Mouse (Mus musculus) retina, postnatal 7 days (tissue): ENCODE results near the gene Vmn1r78.
"Not testable (repeated sequence)": the region's sequence is repeated elsewhere in the genome, so short reads cannot be mapped to it uniquely, and the experiment has no call there.

Experiments used
- DNase-seq: peaks from one replicate; pipeline ENCODE4 v3.0.0-alpha.2; 2012; ENCODE audit warnings: low read depth, low spot score

Gene Vmn1r78

DNA sequence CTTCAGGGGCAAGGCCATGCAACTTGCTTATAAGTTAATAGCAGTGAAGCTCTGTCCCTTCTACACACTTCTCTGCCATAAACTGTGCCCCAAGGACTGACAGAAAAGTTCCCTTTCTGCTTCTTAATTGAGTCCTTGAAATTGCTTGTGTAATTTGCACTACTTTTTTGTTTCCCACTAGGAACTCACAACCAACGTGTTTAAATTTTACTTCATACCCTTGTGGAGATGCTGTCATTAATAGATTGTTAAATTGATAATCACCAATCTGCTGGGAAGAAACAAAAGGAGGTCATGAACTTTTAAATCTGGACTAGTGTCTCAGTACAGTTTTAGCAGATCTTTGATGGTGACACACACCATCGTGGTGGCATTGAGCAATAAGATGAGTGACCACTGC lies at the start of gene Vmn1r78:
Vmn1r78 (plus strand) TSS at position 301 of the 400 bp plus-strand sequence.
- no peak for DNase-seq

DNA sequence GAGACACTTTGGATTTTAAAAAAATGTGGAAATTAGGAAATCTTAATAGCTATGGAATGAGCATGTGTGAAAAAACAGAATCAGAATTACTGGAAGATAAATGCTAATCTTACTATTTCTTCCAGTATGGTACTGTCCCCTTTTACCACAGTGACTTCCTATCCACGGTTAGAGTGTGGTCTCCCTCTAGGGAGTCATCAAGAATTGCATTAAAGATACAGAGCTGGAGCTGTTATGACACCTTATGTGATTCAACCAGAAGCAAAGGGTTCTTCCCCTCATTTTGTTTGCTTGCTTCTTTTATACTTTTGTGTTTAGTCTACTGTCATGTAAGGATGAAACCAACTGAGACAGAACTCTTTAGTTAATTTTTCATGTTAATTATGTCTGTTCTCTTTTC lies 6.4 kb downstream of the Vmn1r78 start:
- not testable (repeated sequence) for DNase-seq

DNA sequence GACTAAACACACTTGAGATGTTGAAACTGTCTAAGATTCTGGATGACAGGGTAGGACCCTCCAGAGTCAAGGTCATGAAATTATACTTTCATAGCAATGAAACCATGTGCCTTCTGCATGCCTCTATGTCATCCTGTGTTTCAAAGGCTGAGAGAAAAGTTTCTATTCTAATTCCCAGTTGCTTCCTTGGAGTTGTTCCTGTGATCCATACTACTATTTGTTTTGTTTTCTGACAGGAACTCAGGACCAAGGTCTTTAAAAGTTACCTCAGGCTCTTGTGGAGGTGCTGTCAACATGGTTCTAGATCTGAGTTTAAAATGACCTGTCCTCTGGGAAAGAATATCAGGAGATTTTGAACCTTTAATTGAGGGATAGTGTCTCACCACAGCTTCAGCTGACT lies 20.9 kb downstream of the Vmn1r78 start, which contains the start of gene Vmn1r79:
Vmn1r79 (plus strand) TSS at position 301 of the 400 bp plus-strand sequence.
- not testable (repeated sequence) for DNase-seq

DNA sequence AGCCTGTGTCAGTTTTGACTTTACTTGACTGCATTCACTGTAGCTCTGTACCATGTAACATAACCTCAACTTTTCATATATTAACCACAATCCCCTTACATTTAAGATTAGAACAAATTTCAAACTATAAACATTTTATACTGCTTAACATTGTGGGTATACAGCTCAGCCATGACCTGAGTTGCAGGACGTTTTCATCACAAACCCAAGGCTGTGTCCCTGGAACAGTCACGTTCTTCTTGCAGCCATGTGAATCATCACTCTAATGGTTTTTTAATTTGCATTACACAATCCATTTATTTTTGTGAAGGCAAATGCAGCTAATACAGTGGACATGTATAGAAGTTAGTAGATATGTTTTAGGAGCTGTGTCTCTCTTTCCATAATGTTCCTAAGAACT lies 22.9 kb downstream of the Vmn1r78 start:
- DNase-seq = not testable (repeated sequence)

DNA sequence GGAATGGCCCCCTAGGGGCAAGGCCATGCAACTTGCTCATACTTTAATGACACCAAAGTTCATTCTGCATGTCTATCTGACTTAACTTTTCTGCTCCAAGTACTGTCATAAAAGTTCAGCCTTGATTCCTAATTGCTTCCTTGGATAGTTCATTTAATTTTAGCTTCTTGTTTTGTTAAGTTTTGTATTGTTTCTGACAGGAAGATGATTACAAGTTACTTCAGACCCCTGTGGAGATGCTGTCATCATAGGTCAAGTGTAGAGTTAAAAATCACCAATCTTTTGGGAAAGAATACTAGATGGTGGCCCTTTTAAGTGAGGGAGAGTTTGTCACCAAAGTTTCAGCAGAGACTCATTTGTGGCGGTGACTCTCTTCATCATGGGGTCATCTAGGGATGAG lies 38.9 kb downstream of the Vmn1r78 start, which contains the start of gene Vmn1r80:
Vmn1r80 (plus strand) TSS at position 301 of the 400 bp plus-strand sequence.
- no peak for DNase-seq

DNA sequence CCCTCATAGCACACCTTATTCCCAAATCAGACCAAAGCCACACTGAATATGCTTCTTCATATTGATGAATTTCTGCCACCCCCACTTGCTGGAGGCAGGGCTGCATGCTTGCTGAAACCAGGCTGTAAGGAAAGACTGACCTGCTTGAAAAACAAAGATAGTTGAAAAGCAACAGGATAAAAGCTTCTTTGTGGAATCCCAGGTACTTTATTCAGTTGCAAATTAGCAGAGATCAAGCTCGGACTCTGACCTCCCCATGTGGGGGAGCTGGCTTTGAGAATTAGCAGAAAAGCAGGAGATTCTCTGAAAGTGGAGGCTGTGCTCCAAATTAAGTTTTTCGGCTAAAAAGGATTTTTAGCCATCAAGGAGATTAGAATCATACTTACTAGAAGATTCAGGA lies 54.1 kb downstream of the Vmn1r78 start:
- no peak for DNase-seq
